Mouse (Mus musculus): ENCODE data around the gene Foxa1. TPM values are rescaled to one million over a fixed set of nuclear protein-coding genes. Genes with fewer than 3 reads are reported as not detected.

Gene Foxa1
- total RNA-seq, 2 experiments from 2014 or later: 0.59 TPM; not detected in 1

- DNase-seq: peak in 1 of 2 experiments; percentile 11
These were observed 5.6 kb downstream of the Foxa1 start for GRCm38 (mm10) chr12:57541118-57541517.

- DNase-seq: no peak
These were observed 7.1 kb downstream of the Foxa1 start for GRCm38 (mm10) chr12:57539551-57539985.

GRCm38 (mm10) chr12:57538588-57539550 lies 7.8 kb downstream of the Foxa1 start:
- DNase-seq: peak in 1 of 2 experiments; percentile 51

GRCm38 (mm10) chr12:57537791-57538587 lies 8.7 kb downstream of the Foxa1 start:
- DNase-seq: peak in 1 of 2 experiments; percentile 13

- DNase-seq: no peak
These were observed 9.6 kb downstream of the Foxa1 start for GRCm38 (mm10) chr12:57536909-57537670.

- DNase-seq: no peak
These were observed 10.4 kb downstream of the Foxa1 start for GRCm38 (mm10) chr12:57536056-57536908.

DNA sequence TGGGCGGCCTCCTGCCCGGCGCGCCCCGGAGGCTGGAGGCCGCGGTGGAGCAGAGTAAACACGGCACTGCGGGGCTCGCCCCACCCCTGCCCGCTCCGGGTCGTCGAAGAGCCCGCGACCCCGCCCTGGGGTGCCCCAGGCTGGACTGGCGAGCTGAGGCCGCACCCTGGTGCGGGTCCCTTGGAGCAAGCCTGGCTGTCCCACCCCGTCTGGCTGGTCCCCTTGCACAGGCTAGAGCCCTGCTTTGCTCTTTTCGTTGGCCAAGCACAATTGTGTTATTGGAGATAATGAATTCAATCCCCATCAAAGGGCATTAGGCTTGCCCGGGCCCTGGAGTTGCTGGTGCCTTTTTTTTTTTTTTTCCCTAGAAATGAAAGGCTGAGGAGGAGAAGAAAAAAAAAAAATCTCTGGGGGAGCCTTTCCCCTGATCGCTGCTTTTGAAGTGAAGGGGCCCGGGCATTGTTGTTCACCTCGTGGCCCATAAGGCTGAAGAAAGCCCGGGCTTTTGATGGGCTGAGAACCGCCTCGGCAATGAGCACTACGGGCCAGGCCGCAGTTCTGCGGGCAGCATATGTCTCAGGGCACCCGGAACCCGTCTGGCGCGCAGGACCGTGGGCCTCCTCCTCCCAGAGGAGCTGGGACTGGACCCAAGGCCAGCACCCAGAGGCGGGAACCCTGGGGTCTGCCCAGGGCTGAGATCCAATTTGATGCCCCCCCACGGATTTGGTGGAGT lies 11.7 kb downstream of the Foxa1 start:
- no peak for DNase-seq

- DNase-seq: no peak
These were observed 12.2 kb downstream of the Foxa1 start for GRCm38 (mm10) chr12:57534517-57534878.

- no peak for DNase-seq
These were observed 16.2 kb downstream of the Foxa1 start for GRCm38 (mm10) chr12:57530474-57530873.

- no peak for DNase-seq
These were observed 18.4 kb downstream of the Foxa1 start for GRCm38 (mm10) chr12:57528335-57528734.

GRCm38 (mm10) chr12:57515702-57516377 lies 30.9 kb downstream of the Foxa1 start:
- DNase-seq: no peak

GRCm38 (mm10) chr12:57514552-57514951 lies 32.2 kb downstream of the Foxa1 start:
- DNase-seq: no peak

DNA sequence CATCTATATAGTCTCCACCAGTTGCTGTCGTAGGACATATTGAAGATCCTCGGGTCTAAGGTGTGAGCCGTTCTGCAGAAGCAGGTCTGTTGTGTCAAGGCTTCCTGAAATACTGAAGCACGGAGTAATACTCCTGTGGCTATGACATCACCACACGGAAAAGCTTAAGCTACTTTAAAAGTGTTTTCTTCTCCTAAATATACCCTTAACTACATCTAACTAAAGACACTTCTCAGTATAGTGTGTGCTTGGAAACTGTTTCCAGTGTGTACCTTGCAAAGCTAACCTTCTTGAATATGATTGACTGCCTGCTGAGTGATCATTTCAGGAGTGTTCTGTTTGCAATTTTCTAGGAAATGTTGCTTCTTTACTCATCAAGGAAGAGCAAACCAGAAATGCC lies 35.2 kb downstream of the Foxa1 start:
- DNase-seq: no peak

- DNase-seq: no peak
These were observed 35.6 kb downstream of the Foxa1 start for GRCm38 (mm10) chr12:57511127-57511526.

GRCm38 (mm10) chr12:57509726-57510125 lies 37.0 kb downstream of the Foxa1 start:
- no peak for DNase-seq

- no peak for DNase-seq
These were observed 37.8 kb downstream of the Foxa1 start for GRCm38 (mm10) chr12:57508938-57509337.

DNA sequence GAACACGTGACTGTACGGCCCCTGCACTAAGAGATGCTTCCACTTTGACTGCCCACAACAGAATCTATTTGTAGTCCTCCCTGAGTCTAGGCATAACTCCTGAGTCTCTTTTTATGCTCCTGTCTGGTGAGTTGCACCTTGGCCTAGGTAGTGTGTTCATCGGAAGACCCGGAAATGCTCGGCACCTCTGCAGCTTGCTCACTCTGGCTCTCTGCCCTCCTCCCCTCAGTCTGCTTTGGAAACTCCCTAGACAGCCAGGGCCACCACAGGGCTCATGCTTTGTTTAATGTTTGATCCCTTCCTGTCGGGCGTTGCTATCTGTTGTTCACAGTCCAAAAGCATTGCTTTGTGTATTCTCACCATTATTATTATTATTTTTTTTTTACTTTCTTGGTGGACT lies 41.4 kb downstream of the Foxa1 start:
- DNase-seq: no peak

- no peak for DNase-seq
These were observed 46.5 kb downstream of the Foxa1 start for GRCm38 (mm10) chr12:57500246-57500645.

DNA sequence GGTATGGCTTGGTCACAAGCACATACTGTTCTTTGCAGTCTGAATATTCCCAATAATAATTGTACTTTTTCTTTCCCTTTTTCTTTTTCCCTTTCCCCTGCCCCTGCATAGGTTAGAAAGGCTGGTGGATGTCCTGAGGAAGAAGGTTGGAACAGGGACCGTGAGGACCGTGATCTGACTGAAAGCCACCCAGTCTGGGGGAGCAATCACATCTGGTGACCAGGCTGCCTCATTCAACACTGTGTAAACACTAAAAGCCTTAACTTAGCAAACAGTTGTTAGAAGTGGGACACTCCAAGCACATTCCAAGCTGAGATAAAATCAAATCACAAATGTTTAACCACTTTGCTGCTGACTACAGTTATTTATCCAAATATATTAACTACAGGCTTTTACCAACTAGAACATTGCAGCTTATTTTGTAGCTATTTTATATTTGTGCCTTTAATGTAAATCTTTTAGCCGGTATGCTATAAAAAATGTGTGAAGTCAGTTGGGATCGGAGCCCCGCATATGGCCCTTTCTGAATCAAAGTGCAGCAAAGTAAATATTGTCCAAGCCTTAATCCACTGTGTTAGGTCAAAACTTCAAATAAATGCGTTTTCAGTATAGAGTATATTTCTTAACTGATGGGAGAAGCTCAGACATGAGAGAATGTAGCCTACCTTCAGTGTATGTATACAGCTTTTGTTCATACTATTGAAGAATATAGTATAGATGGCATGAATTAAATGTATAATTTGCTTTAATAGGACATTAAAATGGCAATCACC lies 50.2 kb downstream of the Foxa1 start:
- no peak for DNase-seq
